In genomic region chr3:52062389-52063260, GRCm38 (mm10) we compare ENCODE assay signal across 15 mouse cellular contexts. TPM values are rescaled to one million over a fixed set of nuclear protein-coding genes. Genes with fewer than 3 reads are reported as not detected.
DNase-seq lines count a peak whose midpoint lies in the region; ATAC-seq and TF ChIP-seq lines count a peak whose summit lies in the region.
"Had no signal": no experiment of that assay in that cellular context is flagged by ENCODE, and none has a peak within 500 bp of the region (broad histone marks: within the 10 kb centered on the region; RNA-seq: fewer than 3 reads in every experiment).

No protein-coding gene starts in this region.

- no peak for TF ChIP-seq POLR2A in cerebellum, adult 2 months (IDR thresholded peaks at IDR 0.05; ENCODE audit: borderline replicate concordance, insufficient read depth, low read length)

- no peak overlapping the region for H3K4me2 ChIP-seq in hindbrain, embryonic 16.5 days (ENCODE audit: low read length)
- H3K4me2 ChIP-seq in midbrain, embryonic 16.5 days (ENCODE audit: low read length): peak overlapping the region; percentile 4; the same call in 1 of the 2 replicates
- H3K4me2 ChIP-seq: limb, embryonic 13.5 days had no signal

- intact Hi-C loops in left cerebral cortex, postnatal 14 days (cut with DNase I): no loop called here

- H3K36me3 ChIP-seq in forebrain, embryonic 10.5 days (replicated peaks): no peaks in the 10 kb centered on the region
- H3K36me3 ChIP-seq in hindbrain, embryonic 16.5 days (ENCODE audit: control insufficient read depth, insufficient read depth, low read length): no peaks in the 10 kb centered on the region
- H3K36me3 ChIP-seq in midbrain, embryonic 16.5 days (ENCODE audit: control insufficient read depth, insufficient read depth, low read length): 0 out of 2 replicates have a peak, but pooled peaks cover 3% of the 10 kb centered on the region
- H3K36me3 ChIP-seq: limb, embryonic 13.5 days had no signal

- ATAC-seq in hindbrain, embryonic 16.5 days: peak; percentile 55; the same call in 1 of the 2 replicates
- peak; percentile 63 for ATAC-seq in midbrain, embryonic 16.5 days

- peak; percentile 37 to 43 for DNase-seq in cerebellum, adult 2 months
- DNase-seq in cerebellum, adult 11-12 months: no peak
- DNase-seq in forebrain, embryonic 10.5 days (ENCODE audit: extremely low spot score, low spot score): no peak
- no peak for DNase-seq in left cerebral cortex, postnatal 14 days (ENCODE audit: low spot score in 2 of 2)
- no peak for DNase-seq in gastrocnemius, adult 8-10 months (ENCODE audit: low spot score in 2 of 2)
- DNase-seq in urinary bladder, adult 18-20 months (ENCODE audit: low spot score in 2 of 2): no peak
- DNase-seq: adrenal gland, adult 8-10 months; heart, postnatal 4 days; lung, postnatal 10 days; thymus, adult 2 months had no signal

- no peak for TF ChIP-seq CTCF in cerebellum, adult 2 months (IDR thresholded peaks at IDR 0.05; ENCODE audit: borderline replicate concordance, insufficient read depth, low read depth, low read length)

- no peak overlapping the region for H3K27ac ChIP-seq in cerebellum, adult 2 months (ENCODE audit: insufficient read depth, low read length)
- H3K27ac ChIP-seq in forebrain, embryonic 10.5 days: peak overlapping the region; percentile 77
- H3K27ac ChIP-seq in hindbrain, embryonic 16.5 days (ENCODE audit: low read depth, low read length): peak overlapping the region; percentile 11; the same call in 1 of the 2 replicates
- peak overlapping the region; percentile 60 for H3K27ac ChIP-seq in midbrain, embryonic 16.5 days (ENCODE audit: low read length)
- H3K27ac ChIP-seq: limb, embryonic 13.5 days had no signal

- H3K9ac ChIP-seq in hindbrain, embryonic 16.5 days (ENCODE audit: low read depth, low read length): no peak overlapping the region
- peak overlapping the region; percentile 5; the same call in 1 of the 2 replicates for H3K9ac ChIP-seq in midbrain, embryonic 16.5 days (ENCODE audit: low read depth, low read length)
- H3K9ac ChIP-seq: limb, embryonic 13.5 days had no signal

- 23% methylated on average over 11 of the region's 11 CpGs for WGBS in cerebellum, adult 2 months
- WGBS in forebrain, embryonic 10.5 days: 56% methylated on average over 11 of the region's 11 CpGs
- WGBS in hindbrain, embryonic 16.5 days: 32% methylated on average over 11 of the region's 11 CpGs
- WGBS in midbrain, embryonic 16.5 days: 23% methylated on average over 11 of the region's 11 CpGs

- H3K4me3 ChIP-seq in cerebellum, adult 2 months (replicated peaks; ENCODE audit: insufficient read depth, low read depth, low read length): no peak overlapping the region
- H3K4me3 ChIP-seq in forebrain, embryonic 10.5 days: no peak overlapping the region
- H3K4me3 ChIP-seq in hindbrain, embryonic 16.5 days (ENCODE audit: low read length): no peak overlapping the region
- H3K4me3 ChIP-seq in midbrain, embryonic 16.5 days (ENCODE audit: low read depth, low read length): no peak overlapping the region
- H3K4me3 ChIP-seq: erythroblast, embryonic 14.5 days; limb, embryonic 13.5 days; myocyte had no signal

- no peaks in the 10 kb centered on the region for H3K27me3 ChIP-seq in cerebellum, adult 2 months (ENCODE audit: control insufficient read depth, insufficient read depth, low read length)
- no peaks in the 10 kb centered on the region for H3K27me3 ChIP-seq in forebrain, embryonic 10.5 days (ENCODE audit: poor library complexity, severe bottlenecking)
- no peaks in the 10 kb centered on the region for H3K27me3 ChIP-seq in hindbrain, embryonic 16.5 days (replicated peaks; ENCODE audit: control insufficient read depth, insufficient read depth, low read length)
- H3K27me3 ChIP-seq in midbrain, embryonic 16.5 days (ENCODE audit: control insufficient read depth, insufficient read depth, low read depth, low read length): no peaks in the 10 kb centered on the region
- H3K27me3 ChIP-seq: limb, embryonic 13.5 days had no signal

- no peaks in the 10 kb centered on the region for H3K9me3 ChIP-seq in forebrain, embryonic 10.5 days
- H3K9me3 ChIP-seq in hindbrain, embryonic 16.5 days (ENCODE audit: control insufficient read depth, low read length): no peaks in the 10 kb centered on the region
- H3K9me3 ChIP-seq in midbrain, embryonic 16.5 days (replicated peaks; ENCODE audit: control insufficient read depth, low read length, poor library complexity, severe bottlenecking): no peaks in the 10 kb centered on the region
- H3K9me3 ChIP-seq: limb, embryonic 13.5 days had no signal

- H3K4me1 ChIP-seq in cerebellum, adult 2 months (ENCODE audit: control insufficient read depth, insufficient read depth, low read length): peaks cover 16% of the 10 kb centered on the region
- H3K4me1 ChIP-seq in forebrain, embryonic 10.5 days: peaks cover 68% of the 10 kb centered on the region
- peaks cover 12% of the 10 kb centered on the region for H3K4me1 ChIP-seq in hindbrain, embryonic 16.5 days (ENCODE audit: control insufficient read depth, insufficient read depth, low read depth, low read length)
- peaks cover 17% of the 10 kb centered on the region for H3K4me1 ChIP-seq in midbrain, embryonic 16.5 days (ENCODE audit: control insufficient read depth, insufficient read depth, low read length)

RNA-seq across cellular contexts. Expression of gene Maml3, which starts 42.3 kb away (rescaled TPM):
- 6.5 and 7.8 TPM in 2 replicates for polyA plus RNA-seq in cerebellum, adult 2 months (2012; rRNA removed)
- polyA plus RNA-seq in forebrain, embryonic 10.5 days (2016; fragmentation: Nextera tagmentation; extraction: Ambion mirVana): 5.6 TPM in 2 replicates
- 5.2 and 6.2 TPM in 2 replicates for polyA plus RNA-seq in hindbrain, embryonic 16.5 days (2015; fragmentation: Nextera tagmentation; extraction: Ambion mirVana)
- polyA plus RNA-seq in midbrain, embryonic 16.5 days (2015; fragmentation: Nextera tagmentation; extraction: Ambion mirVana): 5.7 and 6.9 TPM in 2 replicates
- 1 to 10 TPM; 8.2 to 9.7 TPM for total RNA-seq in left cerebral cortex, postnatal 14 days (2021)
- 1 to 10 TPM; 1.2 to 2.4 (median 1.8) TPM for total RNA-seq in gastrocnemius, adult 8-10 months (2022)

Comparison
In these comparisons a context has a peak if more than half of its experiments do, and no peak if none do; other contexts are left out.
1. DNase-seq: peak in cerebellum, adult 2 months (2 of 2); none in cerebellum, adult 11-12 months (single experiment), forebrain, embryonic 10.5 days (single experiment), left cerebral cortex, postnatal 14 days (0 of 2), gastrocnemius, adult 8-10 months (0 of 2) and urinary bladder, adult 18-20 months (0 of 2).